Mouse (Mus musculus) NIH3T3 (cell line): ENCODE measurements at regions not wholly inside any gene's neighbourhood (a gene's known extent, or its start where the extent isn't known, plus 50 kb on each side); places are given as distances from the start of the nearest gene placed in this dataset.
"Not testable (repeated sequence)": the region's sequence is repeated elsewhere in the genome, so short reads cannot be mapped to it uniquely, and the experiment has no call there.

Experiments
- DNase-seq: peaks from one replicate; pipeline ENCODE4 v3.0.0-alpha.2; 2012; ENCODE audit warnings: low read depth

GRCm38 (mm10) chr14:87215099-87215498 lies 74.1 kb upstream of the Diaph3 start:
- peak; percentile 74 for DNase-seq

GRCm38 (mm10) chr14:87217042-87217441 lies 76.0 kb upstream of the Diaph3 start:
- no peak for DNase-seq

GRCm38 (mm10) chr14:87219975-87220374 lies 78.9 kb upstream of the Diaph3 start:
- DNase-seq, result no peak

- DNase-seq, result no peak
These were observed 83.8 kb upstream of the Diaph3 start for GRCm38 (mm10) chr14:87224870-87225269.

- DNase-seq, result no peak
These were observed 108.2 kb upstream of the Diaph3 start for GRCm38 (mm10) chr14:87249258-87249657.

GRCm38 (mm10) chr14:87255484-87256208 lies 114.6 kb upstream of the Diaph3 start:
- DNase-seq, result no peak

- no peak for DNase-seq
These were observed 120.7 kb upstream of the Diaph3 start for GRCm38 (mm10) chr14:87261726-87262125.

GRCm38 (mm10) chr14:87264826-87265225 lies 123.8 kb upstream of the Diaph3 start:
- DNase-seq, result no peak

GRCm38 (mm10) chr14:87266309-87266708 lies 125.3 kb upstream of the Diaph3 start:
- DNase-seq, result no peak

GRCm38 (mm10) chr14:87289266-87289665 lies 127.2 kb upstream of the Tdrd3 start:
- not testable (repeated sequence) for DNase-seq

GRCm38 (mm10) chr14:87289708-87290243 lies 126.7 kb upstream of the Tdrd3 start:
- DNase-seq, result no peak

GRCm38 (mm10) chr14:87295206-87295605 lies 121.2 kb upstream of the Tdrd3 start:
- no peak for DNase-seq

- DNase-seq, result no peak
These were observed 119.3 kb upstream of the Tdrd3 start for GRCm38 (mm10) chr14:87297160-87297559.

- DNase-seq, result no peak
These were observed 115.6 kb upstream of the Tdrd3 start for GRCm38 (mm10) chr14:87300838-87301237.

- DNase-seq, result peak; percentile 7
These were observed 114.9 kb upstream of the Tdrd3 start for GRCm38 (mm10) chr14:87301564-87301963.

- DNase-seq, result no peak
These were observed 111.0 kb upstream of the Tdrd3 start for GRCm38 (mm10) chr14:87305481-87305880.

GRCm38 (mm10) chr14:87306011-87306410 lies 110.4 kb upstream of the Tdrd3 start:
- no peak for DNase-seq

- DNase-seq, result no peak
These were observed 108.4 kb upstream of the Tdrd3 start for GRCm38 (mm10) chr14:87308016-87308415.

GRCm38 (mm10) chr14:87312318-87312717 lies 104.1 kb upstream of the Tdrd3 start:
- DNase-seq, result no peak

- peak; percentile 86 for DNase-seq
These were observed 101.3 kb upstream of the Tdrd3 start for GRCm38 (mm10) chr14:87314999-87315732.

- no peak for DNase-seq
These were observed 88.6 kb upstream of the Tdrd3 start for GRCm38 (mm10) chr14:87327841-87328240.

GRCm38 (mm10) chr14:87337950-87338526 lies 78.4 kb upstream of the Tdrd3 start:
- DNase-seq, result no peak

- DNase-seq, result no peak
These were observed 71.9 kb upstream of the Tdrd3 start for GRCm38 (mm10) chr14:87344540-87344939.
